Mouse (Mus musculus) E14TG2a.4 (cell line): ENCODE measurements around the gene Arhgap30.

Source experiments
- H3K27me3 ChIP-seq: 2 replicates; pipeline ENCODE4 v1.6.1; 2014; ENCODE audit warnings: low read length, control low read depth; ENCODE audit not compliant: insufficient read depth
- H3K36me3 ChIP-seq: 2 replicates; pipeline ENCODE4 v1.6.1; 2014; ENCODE audit warnings: low read length, control low read depth; ENCODE audit not compliant: insufficient read depth
- H3K4me1 ChIP-seq: replicated peaks from 2 replicates; pipeline ENCODE4 v1.6.1; 2014; ENCODE audit warnings: low read depth, low read length, control low read depth
- H3K4me3 ChIP-seq: replicated peaks from 2 replicates; pipeline ENCODE4 v1.5.1; 2014; ENCODE audit warnings: mild to moderate bottlenecking, low read length
- H3K9me3 ChIP-seq: 2 replicates; pipeline ENCODE4 v1.6.1; 2014; ENCODE audit warnings: low read length, control low read depth
- CTCF ChIP-seq: conservative IDR thresholded peaks from 2 replicates; pipeline ENCODE4 v1.5.1; 2014; ENCODE audit warnings: low read length
- NANOG ChIP-seq: IDR thresholded peaks from 2 replicates; pipeline ENCODE4 v1.6.1; 2014; ENCODE audit warnings: borderline replicate concordance, low read length, mixed read lengths
- POU5F1 ChIP-seq: IDR thresholded peaks from 2 replicates; pipeline ENCODE4 v1.6.1; 2014; ENCODE audit warnings: low read length, borderline replicate concordance

Arhgap30 gene

GRCm38 (mm10) chr1:171388376-171389102 is at the start of gene Arhgap30:
TSS of gene Arhgap30 (plus strand) at chr1:171388954.
- peak within 1 kb of the TSS; percentile 69 for H3K4me3 ChIP-seq
- TF ChIP-seq CTCF (no peak), POU5F1 (no peak), NANOG (no peak)
- H3K4me1 ChIP-seq: peaks cover 64% of the 10 kb centered on the region
- H3K27me3 ChIP-seq: peaks cover 6% of the 10 kb centered on the region; the same call in 1 of the 2 replicates
- H3K36me3 ChIP-seq: no peaks in the 10 kb centered on the region
- no peaks in the 10 kb centered on the region for H3K9me3 ChIP-seq

GRCm38 (mm10) chr1:171342262-171343207 is 46.2 kb upstream of the Arhgap30 start:
- no peak for TF ChIP-seq POU5F1
- TF ChIP-seq NANOG: no peak
- TF ChIP-seq CTCF: no peak
- Histone ChIP-seq H3K4me3 (no peak overlapping the region), H3K4me1 (peaks cover 52% of the 10 kb centered on the region), H3K36me3 (peaks cover 77% of the 10 kb centered on the region), H3K27me3 (no peaks in the 10 kb centered on the region), H3K9me3 (no peaks in the 10 kb centered on the region)

- Histone ChIP-seq H3K27me3 (no peaks in the 10 kb centered on the region), H3K36me3 (peaks cover 77% of the 10 kb centered on the region), H3K4me1 (peaks cover 55% of the 10 kb centered on the region), H3K4me3 (peak overlapping the region; percentile 99), H3K9me3 (no peaks in the 10 kb centered on the region)
- TF ChIP-seq NANOG (no peak), POU5F1 (no peak), CTCF (no peak)
Measured at GRCm38 (mm10) chr1:171343922-171344677, 44.7 kb upstream of the Arhgap30 start.

GRCm38 (mm10) chr1:171344715-171345114 is 44.0 kb upstream of the Arhgap30 start:
- no peaks in the 10 kb centered on the region for H3K27me3 ChIP-seq
- TF ChIP-seq CTCF (no peak), POU5F1 (no peak), NANOG (no peak)
- peaks cover 73% of the 10 kb centered on the region for H3K36me3 ChIP-seq
- H3K9me3 ChIP-seq: no peaks in the 10 kb centered on the region
- H3K4me3 ChIP-seq: peak overlapping the region; percentile 99
- H3K4me1 ChIP-seq: peaks cover 60% of the 10 kb centered on the region

- Histone ChIP-seq H3K4me1 (peaks cover 68% of the 10 kb centered on the region), H3K27me3 (no peaks in the 10 kb centered on the region), H3K36me3 (peaks cover 66% of the 10 kb centered on the region), H3K4me3 (peak within 1 kb of the TSS; percentile 99), H3K9me3 (no peaks in the 10 kb centered on the region)
- TF ChIP-seq POU5F1 (no peak), NANOG (no peak), CTCF (no peak)
Measured at GRCm38 (mm10) chr1:171345225-171346094, 43.3 kb upstream of the Arhgap30 start, which contains the start of the genes Nit1 and Pfdn2. TSS of gene Nit1 (minus strand) at chr1:171345646. TSS of gene Pfdn2 (plus strand) at chr1:171345670.

- no peaks in the 10 kb centered on the region for H3K9me3 ChIP-seq
- H3K4me3 ChIP-seq: peak overlapping the region; percentile 99
- H3K4me1 ChIP-seq: peaks cover 70% of the 10 kb centered on the region
- H3K36me3 ChIP-seq: peaks cover 65% of the 10 kb centered on the region
- TF ChIP-seq NANOG: no peak
- TF ChIP-seq CTCF: no peak
- TF ChIP-seq POU5F1: no peak
- H3K27me3 ChIP-seq: no peaks in the 10 kb centered on the region
Measured at GRCm38 (mm10) chr1:171346095-171346450, 42.7 kb upstream of the Arhgap30 start.

- Histone ChIP-seq H3K27me3 (no peaks in the 10 kb centered on the region), H3K9me3 (no peaks in the 10 kb centered on the region), H3K4me1 (peaks cover 83% of the 10 kb centered on the region), H3K4me3 (0 out of 2 replicates have a peak overlapping the region, but pooled peaks have one; percentile 8), H3K36me3 (peaks cover 56% of the 10 kb centered on the region)
- TF ChIP-seq NANOG: no peak
Measured at GRCm38 (mm10) chr1:171348665-171349064, 40.1 kb upstream of the Arhgap30 start.
